Mouse (Mus musculus) embryonic stem cell, embryonic (primary cell): Measurements from ENCODE around the gene Ppp1r16b.

Experiments used
- CTCF ChIA-PET, 4 experiments: fragments of 300-600 bp in 2 of 4; fragments of 350-600 bp in 2 of 4; sonication (Branson Sonifier 250); formaldehyde crosslinking; loops; one replicate each; lab custom pipeline; 2022; ENCODE audit warnings: inconsistent platforms in 2 of 4; lab: Charles Lee
- POLR2A ChIA-PET, 4 experiments: fragments of 300-600 bp in 2 of 4; fragments of 350-600 bp in 2 of 4; sonication (Branson Sonifier 250); formaldehyde crosslinking; loops; one replicate each; lab custom pipeline; 2022; ENCODE audit warnings: antibody characterized with exemption in 4 of 4, inconsistent platforms in 1 of 4; lab: Charles Lee

The Ppp1r16b gene

DNA sequence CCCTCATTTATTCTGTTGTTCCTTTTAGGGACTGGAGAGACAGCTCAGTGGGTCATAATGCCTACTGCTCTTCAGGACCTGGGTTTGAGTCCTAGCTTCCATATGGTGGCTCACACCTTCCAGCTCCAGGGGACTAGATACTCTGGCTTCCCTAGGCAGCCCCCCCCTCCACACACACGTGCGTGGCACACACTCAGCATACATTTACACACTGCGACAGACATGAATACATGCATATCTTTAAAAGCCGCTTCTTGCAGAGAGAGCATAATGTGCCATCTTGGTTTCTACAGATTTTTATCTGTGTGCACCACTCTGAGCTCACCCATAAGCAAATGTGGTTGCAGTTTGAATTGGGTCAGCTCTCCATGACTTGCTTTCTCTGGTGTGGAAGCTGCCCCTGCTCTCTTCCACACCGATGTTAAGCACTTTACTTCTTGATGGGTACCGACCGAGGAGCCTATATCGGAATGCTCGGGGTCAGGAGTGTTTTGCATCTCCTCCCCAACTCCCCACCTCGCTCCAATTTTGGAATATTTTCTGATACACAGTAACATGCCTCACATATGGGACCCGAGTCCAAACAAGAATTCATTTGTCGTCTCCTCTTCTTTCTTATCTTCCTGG lies 10.8 kb downstream of the Ppp1r16b start:
- ChIA-PET CTCF (no interaction called here), POLR2A (interaction anchor here in 1 of 4 experiments (1.1 kb wide), 1 partner anchor 9 kb away, joined by 3 read pairs; no protein-coding TSS in a partner anchor)

DNA sequence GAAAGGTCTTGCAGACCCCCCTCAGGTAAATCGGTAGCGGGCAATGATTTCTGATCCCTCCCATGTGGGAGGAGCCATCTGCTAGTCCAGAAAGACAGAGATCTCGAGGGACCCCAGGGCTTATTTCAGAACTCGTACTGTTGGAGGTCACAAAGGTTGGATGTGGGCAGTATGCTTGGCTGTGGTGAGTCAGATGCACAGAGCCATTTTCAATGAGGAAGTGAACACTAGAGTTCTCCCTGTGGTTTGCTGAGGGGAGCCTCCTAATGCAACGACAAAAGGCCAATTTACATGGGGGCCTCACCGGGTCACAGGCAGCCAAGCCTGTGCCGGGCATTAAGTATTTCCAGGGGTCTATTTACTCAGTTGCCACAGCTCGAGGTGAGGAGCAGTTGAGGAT lies 12.7 kb downstream of the Ppp1r16b start:
- POLR2A ChIA-PET: interaction anchor here in 1 of 4 experiments (1.3 kb wide), 1 partner anchor 101 kb away, joined by 4 read pairs; no protein-coding TSS in a partner anchor
- CTCF ChIA-PET: no interaction called here

DNA sequence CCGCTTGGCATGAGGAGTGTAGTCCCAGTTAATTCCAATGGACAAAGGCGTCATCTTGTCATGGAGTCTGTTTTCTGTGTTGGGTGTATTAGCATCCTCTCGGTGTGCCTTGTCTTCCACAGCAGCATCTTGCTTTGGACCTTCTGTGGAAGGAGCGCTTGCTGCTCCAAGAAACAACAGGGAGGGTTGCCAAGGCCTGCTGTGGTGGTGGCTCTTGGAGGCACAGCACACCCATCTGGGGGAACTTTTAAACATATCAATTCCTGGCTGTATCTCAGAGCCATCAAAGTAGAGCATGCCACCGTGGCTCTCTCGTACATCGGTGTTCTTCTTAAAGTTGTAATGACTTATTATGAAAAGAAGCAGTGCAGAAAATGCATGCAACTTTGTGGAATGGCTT lies 13.9 kb downstream of the Ppp1r16b start:
- CTCF ChIA-PET: no interaction called here
- POLR2A ChIA-PET: interaction anchor here in 1 of 4 experiments (0.6 kb wide), 1 partner anchor 1028 kb away, joined by 3 read pairs; no protein-coding TSS in a partner anchor

GRCm38 (mm10) chr2:158680357-158680889 lies 15.2 kb downstream of the Ppp1r16b start:
- ChIA-PET POLR2A (interaction anchor here in 2 of 4 experiments (1.0 to 1.2 kb wide), 2 partner anchors 12 to 130 kb away, joined by 4 to 7 read pairs; no protein-coding TSS in a partner anchor), CTCF (no interaction called here)

DNA sequence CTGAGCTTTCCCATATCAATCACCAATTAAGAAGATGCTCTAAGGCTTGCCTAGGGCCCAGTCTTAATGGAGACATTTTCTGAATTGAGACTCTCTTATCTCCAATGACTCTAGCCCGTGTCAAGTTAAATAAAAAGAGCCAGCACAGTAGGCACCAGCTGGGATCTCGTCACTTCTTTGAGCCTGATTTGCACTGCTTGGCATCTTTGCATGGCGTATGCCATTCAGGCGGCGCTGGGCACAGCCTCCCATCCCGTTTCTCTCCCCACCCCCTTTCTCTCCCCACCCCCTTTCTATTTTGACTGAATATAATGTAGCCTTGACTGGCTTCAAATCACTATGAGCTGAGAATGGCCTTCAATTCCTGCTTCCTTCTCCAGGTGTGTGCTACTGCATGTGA lies 16.5 kb downstream of the Ppp1r16b start:
- ChIA-PET POLR2A (interaction anchor here in 1 of 4 experiments (0.6 kb wide), 2 partner anchors 253 to 653 kb away, joined by 3 to 4 read pairs; no protein-coding TSS in a partner anchor), CTCF (interaction anchor here in 1 of 4 experiments (0.6 kb wide), 1 partner anchor 30 kb away, joined by 3 read pairs; no protein-coding TSS in a partner anchor)

- ChIA-PET POLR2A (interaction anchor here in 1 of 4 experiments (0.6 to 1.4 kb wide), 3 partner anchors 10 to 654 kb away, joined by 3 to 4 read pairs (median 3); no protein-coding TSS in a partner anchor), CTCF (interaction anchor here in 3 of 4 experiments (0.6 to 1.1 kb wide), 4 partner anchors 183 to 1837 kb away, joined by 3 to 7 read pairs (median 4); no protein-coding TSS in a partner anchor)
Observed at GRCm38 (mm10) chr2:158682344-158683037, 17.3 kb downstream of the Ppp1r16b start.

DNA sequence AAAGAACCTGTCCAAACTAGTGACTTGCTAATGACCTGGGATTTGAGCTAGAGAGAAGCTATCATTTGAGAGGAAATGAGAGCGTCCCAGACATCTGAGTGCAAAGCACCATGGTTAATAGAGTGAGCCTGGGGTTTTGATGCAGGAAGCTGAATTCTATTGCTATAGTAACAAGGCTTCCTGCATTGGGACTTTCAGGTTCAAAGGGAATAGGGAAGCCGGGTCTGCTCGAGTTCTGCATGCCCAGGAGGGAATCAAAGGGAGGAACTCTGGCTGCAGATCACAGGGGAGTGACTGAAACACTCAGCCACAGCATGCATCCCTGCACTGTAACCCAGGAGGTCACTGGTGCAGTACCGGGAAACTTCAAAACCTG lies 17.8 kb downstream of the Ppp1r16b start:
- ChIA-PET CTCF (interaction anchor here in 3 of 4 experiments (0.6 to 1.1 kb wide), 4 partner anchors 182 to 1836 kb away, joined by 3 to 7 read pairs (median 4); no protein-coding TSS in a partner anchor), POLR2A (interaction anchor here in 1 of 4 experiments (1.4 kb wide), 1 partner anchor 9 kb away, joined by 3 read pairs; no protein-coding TSS in a partner anchor)

DNA sequence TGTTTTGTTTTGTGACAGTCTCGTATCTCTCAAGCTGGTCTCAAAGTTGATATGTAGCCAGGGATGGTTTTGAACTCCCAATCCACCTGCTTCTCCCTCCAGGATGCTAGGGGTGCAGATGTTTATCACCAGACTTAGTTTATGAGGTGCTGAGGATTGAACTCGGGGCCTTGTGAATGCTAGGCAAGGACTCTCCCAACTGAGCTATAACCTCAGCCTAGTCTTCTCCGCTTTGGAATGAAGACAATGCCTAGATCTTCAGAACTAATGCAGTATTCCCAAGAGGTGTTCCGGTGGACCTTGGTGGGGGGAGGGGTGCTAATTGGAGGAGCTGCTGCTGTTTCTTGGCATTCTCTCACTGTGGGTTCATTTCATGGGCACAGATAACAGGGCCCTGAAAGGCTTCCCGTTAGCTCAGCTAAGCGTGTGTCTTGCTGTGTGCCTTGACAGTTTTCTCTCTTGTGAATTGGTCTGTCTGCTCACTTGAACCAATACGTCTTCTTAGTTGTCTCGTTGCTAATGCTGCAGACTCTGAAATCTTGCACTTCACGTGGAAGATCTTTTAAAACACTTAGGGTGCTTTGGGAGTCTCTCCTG lies 19.1 kb downstream of the Ppp1r16b start:
- ChIA-PET POLR2A (no interaction called here), CTCF (interaction anchor here in 2 of 4 experiments (0.6 to 0.7 kb wide), 2 partner anchors 144 to 275 kb away, joined by 3 to 4 read pairs; no protein-coding TSS in a partner anchor)

GRCm38 (mm10) chr2:158684910-158685309 lies 19.7 kb downstream of the Ppp1r16b start:
- ChIA-PET CTCF (interaction anchor here in 1 of 4 experiments (0.6 kb wide), 1 partner anchor 16 kb away, joined by 3 read pairs; no protein-coding TSS in a partner anchor), POLR2A (interaction anchor here in 1 of 4 experiments (1.1 kb wide), 1 partner anchor 139 kb away, joined by 3 read pairs; no protein-coding TSS in a partner anchor)

GRCm38 (mm10) chr2:158686394-158686793 lies 21.2 kb downstream of the Ppp1r16b start:
- CTCF ChIA-PET: no interaction called here
- POLR2A ChIA-PET: no interaction called here

- ChIA-PET CTCF (interaction anchor here in 1 of 4 experiments (1.0 kb wide), 1 partner anchor 58 kb away, joined by 3 read pairs; no protein-coding TSS in a partner anchor), POLR2A (interaction anchor here in 1 of 4 experiments (0.5 to 0.6 kb wide), 2 partner anchors 14 to 16 kb away, joined by 3 read pairs; no protein-coding TSS in a partner anchor)
Observed at GRCm38 (mm10) chr2:158687804-158688241, 22.6 kb downstream of the Ppp1r16b start.

- POLR2A ChIA-PET: interaction anchor here in 2 of 4 experiments (0.5 to 0.6 kb wide), 3 partner anchors 11 to 204 kb away, joined by 3 read pairs; no protein-coding TSS in a partner anchor
- CTCF ChIA-PET: interaction anchor here in 1 of 4 experiments (0.6 kb wide), 1 partner anchor 142 kb away, joined by 3 read pairs; no protein-coding TSS in a partner anchor
Observed at GRCm38 (mm10) chr2:158689060-158689459, 23.9 kb downstream of the Ppp1r16b start.

- POLR2A ChIA-PET: interaction anchor here in 2 of 4 experiments (0.5 to 0.6 kb wide), 3 partner anchors 11 to 203 kb away, joined by 3 read pairs; no protein-coding TSS in a partner anchor
- CTCF ChIA-PET: interaction anchor here in 1 of 4 experiments (0.6 to 0.8 kb wide), 2 partner anchors 27 to 143 kb away, joined by 3 read pairs; no protein-coding TSS in a partner anchor
Observed at GRCm38 (mm10) chr2:158689640-158690039, 24.4 kb downstream of the Ppp1r16b start.

GRCm38 (mm10) chr2:158690116-158690515 lies 24.9 kb downstream of the Ppp1r16b start:
- ChIA-PET CTCF (interaction anchor here in 1 of 4 experiments (0.8 kb wide), 1 partner anchor 26 kb away, joined by 3 read pairs; no protein-coding TSS in a partner anchor), POLR2A (no interaction called here)

GRCm38 (mm10) chr2:158692191-158692590 lies 27.0 kb downstream of the Ppp1r16b start:
- POLR2A ChIA-PET: interaction anchor here in 1 of 4 experiments (1.0 kb wide), 1 partner anchor 9 kb away, joined by 3 read pairs; no protein-coding TSS in a partner anchor
- CTCF ChIA-PET: no interaction called here

- ChIA-PET CTCF (no interaction called here), POLR2A (interaction anchor here in 1 of 4 experiments (1.2 kb wide), 1 partner anchor 17 kb away, joined by 3 read pairs; no protein-coding TSS in a partner anchor)
Observed at GRCm38 (mm10) chr2:158695811-158696210, 30.6 kb downstream of the Ppp1r16b start.

DNA sequence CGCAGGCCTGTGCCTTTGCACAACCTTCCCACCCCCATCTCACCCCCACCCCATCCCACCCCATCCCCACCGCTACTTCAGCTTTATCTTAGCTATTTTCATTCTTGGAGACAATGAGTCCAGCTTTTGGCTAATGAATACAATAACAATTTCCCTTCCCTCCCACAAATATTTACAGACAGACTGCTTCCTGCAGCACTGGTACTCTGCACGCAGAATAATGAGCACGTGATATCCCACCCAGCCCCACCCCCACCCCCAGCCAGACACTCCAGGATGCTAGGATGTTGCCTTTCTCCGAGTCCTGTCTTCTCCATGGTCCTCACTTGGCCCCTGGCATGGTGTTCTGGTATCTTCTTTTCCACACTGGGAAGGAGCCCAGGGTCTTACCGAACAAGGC lies 31.3 kb downstream of the Ppp1r16b start:
- CTCF ChIA-PET: no interaction called here
- POLR2A ChIA-PET: no interaction called here

DNA sequence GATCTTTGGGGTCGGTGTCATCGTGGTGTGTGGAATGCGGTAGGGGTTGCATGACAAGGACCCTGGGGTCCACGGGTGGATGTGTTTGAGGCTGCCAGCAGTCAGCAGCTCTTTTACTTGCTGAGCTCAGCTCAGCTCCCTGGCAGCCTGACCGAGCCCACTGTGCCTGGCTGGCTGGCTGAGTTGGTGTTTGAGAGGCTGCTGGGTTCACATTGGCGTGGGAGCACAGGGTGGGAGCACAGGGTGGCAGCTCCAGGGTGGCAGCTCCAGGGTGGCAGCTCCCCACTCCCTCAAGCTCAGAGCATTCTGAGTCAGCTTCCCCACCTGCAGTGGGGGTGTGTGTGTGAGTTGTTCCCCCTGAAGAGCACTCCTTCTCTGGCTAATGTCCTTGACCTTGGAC lies 34.7 kb downstream of the Ppp1r16b start:
- POLR2A ChIA-PET: interaction anchor here in 1 of 4 experiments (1.1 kb wide), 1 partner anchor 21 kb away, joined by 8 read pairs; no protein-coding TSS in a partner anchor

More for the DNA sequence above, 34.7 kb downstream of the Ppp1r16b start:
- CTCF ChIA-PET: no interaction called here
